Mouse (Mus musculus): ENCODE results near the gene Spn. TPM values are rescaled to one million over a fixed set of nuclear protein-coding genes. Genes with fewer than 3 reads are reported as not detected.

Gene Spn
- total and polyA plus RNA-seq, 2 experiments: 0.28 to 0.88 TPM

DNA sequence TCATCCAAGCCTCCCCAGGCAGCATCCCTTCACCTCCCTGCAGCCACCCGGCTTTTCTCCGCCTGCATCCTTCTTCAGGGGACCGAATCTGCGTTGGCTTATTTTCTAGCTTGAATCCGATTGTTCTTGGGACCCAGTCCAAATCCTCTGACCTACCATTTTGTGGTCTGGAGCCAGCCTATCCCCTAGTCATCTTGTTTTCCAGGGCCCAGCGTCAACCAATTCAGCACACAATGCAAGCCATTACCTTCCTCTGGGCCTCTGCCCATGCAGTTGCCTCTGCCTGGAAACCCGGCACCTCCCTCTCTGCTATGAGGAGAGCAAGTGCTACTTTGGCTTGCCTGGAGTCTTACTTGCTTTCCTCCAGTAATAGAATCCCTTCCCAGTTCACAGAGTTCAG, 32.1 kb downstream of the Spn start:
- H3K27me3 ChIP-seq (ENCODE audit: control insufficient read depth, insufficient read depth, low read length): no peaks in the 10 kb centered on the region
- H3K4me1 ChIP-seq (ENCODE audit: control insufficient read depth, insufficient read depth, low read length): no peaks in the 10 kb centered on the region
- TF ChIP-seq POLR2A (IDR thresholded peaks at IDR 0.05; ENCODE audit: extremely low read depth, insufficient read depth, low read length): no peak
- TF ChIP-seq CTCF (IDR thresholded peaks at IDR 0.05; ENCODE audit: low read depth, low read length): no peak
- no peak for DNase-seq (ENCODE audit: extremely low read depth, low read depth, low spot score)
- no peaks in the 10 kb centered on the region for H3K79me2 ChIP-seq (ENCODE audit: control insufficient read depth, insufficient read depth, low read length)
- no peaks in the 10 kb centered on the region for H3K36me3 ChIP-seq (ENCODE audit: control insufficient read depth, insufficient read depth, low read length)
- no peak overlapping the region for H3K4me3 ChIP-seq (ENCODE audit: insufficient read depth, low read depth, low read length)
- no peak overlapping the region for H3K9ac ChIP-seq (ENCODE audit: low read depth, low read length)
- 50% methylated on average over 7 of the region's 7 CpGs for WGBS
- H3K27ac ChIP-seq (replicated peaks; ENCODE audit: insufficient read depth, low read depth, low read length): no peak overlapping the region

DNA sequence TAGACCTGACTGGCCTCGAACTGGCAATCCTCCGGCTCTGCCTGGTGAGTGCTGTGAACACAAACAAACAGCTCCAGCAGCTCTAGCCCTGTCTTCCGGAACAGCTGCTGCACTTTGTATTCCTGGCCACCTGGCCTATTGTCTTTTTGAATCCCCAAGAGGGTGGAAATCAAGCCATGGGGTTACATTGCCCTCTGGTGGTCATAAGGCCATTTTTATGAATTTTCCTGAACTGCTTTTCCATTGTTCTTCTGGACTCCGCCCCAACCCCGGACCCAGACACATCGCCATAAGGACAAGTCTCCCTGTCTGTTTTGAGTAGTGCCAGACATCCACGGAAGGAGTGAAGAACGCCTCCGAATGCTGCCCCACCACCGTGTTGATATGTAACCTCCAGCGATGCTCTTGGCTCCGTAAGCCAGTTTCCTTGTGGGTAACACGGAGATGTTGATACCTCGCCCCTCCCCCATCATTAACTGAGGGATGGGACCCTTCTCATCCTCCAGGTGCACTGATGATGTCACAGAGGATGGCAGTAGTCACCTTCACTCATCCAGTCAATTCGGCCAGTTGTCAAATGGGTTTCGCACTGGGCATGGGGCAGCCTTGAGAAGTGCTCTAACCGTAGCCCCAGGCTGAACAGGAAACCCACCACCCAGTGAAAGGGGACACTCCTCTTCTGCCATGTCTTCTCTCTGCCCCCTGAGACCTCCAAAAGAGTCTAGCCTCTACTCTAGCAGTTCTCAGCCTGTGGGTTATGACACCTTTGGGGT, 32.9 kb downstream of the Spn start:
- H3K79me2 ChIP-seq (ENCODE audit: control insufficient read depth, insufficient read depth, low read length): no peaks in the 10 kb centered on the region
- peak; percentile 42 for TF ChIP-seq CTCF (IDR thresholded peaks at IDR 0.05; ENCODE audit: low read depth, low read length)
- TF ChIP-seq POLR2A (IDR thresholded peaks at IDR 0.05; ENCODE audit: extremely low read depth, insufficient read depth, low read length): no peak
- H3K9ac ChIP-seq (ENCODE audit: low read depth, low read length): no peak overlapping the region
- H3K4me1 ChIP-seq (ENCODE audit: control insufficient read depth, insufficient read depth, low read length): no peaks in the 10 kb centered on the region
- no peak overlapping the region for H3K4me3 ChIP-seq (ENCODE audit: insufficient read depth, low read depth, low read length)
- WGBS: 15% methylated on average over 17 of the region's 17 CpGs
- no peaks in the 10 kb centered on the region for H3K27me3 ChIP-seq (ENCODE audit: control insufficient read depth, insufficient read depth, low read length)
- no peaks in the 10 kb centered on the region for H3K36me3 ChIP-seq (ENCODE audit: control insufficient read depth, insufficient read depth, low read length)
- no peak overlapping the region for H3K27ac ChIP-seq (replicated peaks; ENCODE audit: insufficient read depth, low read depth, low read length)
- DNase-seq (ENCODE audit: extremely low read depth, low read depth, low spot score): peak; percentile 76

GRCm38 (mm10) chr7:127103960-127104359, 33.7 kb downstream of the Spn start:
- no peaks in the 10 kb centered on the region for H3K27me3 ChIP-seq (ENCODE audit: control insufficient read depth, insufficient read depth, low read length)
- H3K36me3 ChIP-seq (ENCODE audit: control insufficient read depth, insufficient read depth, low read length): no peaks in the 10 kb centered on the region
- no peaks in the 10 kb centered on the region for H3K79me2 ChIP-seq (ENCODE audit: control insufficient read depth, insufficient read depth, low read length)
- H3K4me3 ChIP-seq (ENCODE audit: insufficient read depth, low read depth, low read length): no peak overlapping the region
- H3K9ac ChIP-seq (ENCODE audit: low read depth, low read length): no peak overlapping the region
- H3K27ac ChIP-seq (replicated peaks; ENCODE audit: insufficient read depth, low read depth, low read length): no peak overlapping the region
- WGBS: 75% methylated on average over 6 of the region's 6 CpGs
- no peak for DNase-seq (ENCODE audit: extremely low read depth, low read depth, low spot score)
- TF ChIP-seq CTCF (IDR thresholded peaks at IDR 0.05; ENCODE audit: low read depth, low read length): no peak
- H3K4me1 ChIP-seq (ENCODE audit: control insufficient read depth, insufficient read depth, low read length): no peaks in the 10 kb centered on the region

- Histone ChIP-seq H3K27me3 (ENCODE audit: control insufficient read depth, insufficient read depth, low read length) (no peaks in the 10 kb centered on the region), H3K4me3 (ENCODE audit: insufficient read depth, low read depth, low read length) (no peak overlapping the region), H3K27ac (replicated peaks; ENCODE audit: insufficient read depth, low read depth, low read length) (no peak overlapping the region), H3K36me3 (ENCODE audit: control insufficient read depth, insufficient read depth, low read length) (no peaks in the 10 kb centered on the region), H3K4me1 (ENCODE audit: control insufficient read depth, insufficient read depth, low read length) (no peaks in the 10 kb centered on the region), H3K79me2 (ENCODE audit: control insufficient read depth, insufficient read depth, low read length) (no peaks in the 10 kb centered on the region), H3K9ac (ENCODE audit: low read depth, low read length) (no peak overlapping the region)
- WGBS: 85% methylated on average over 6 of the region's 6 CpGs
- no peak for DNase-seq (ENCODE audit: extremely low read depth, low read depth, low spot score)
- TF ChIP-seq POLR2A (IDR thresholded peaks at IDR 0.05; ENCODE audit: extremely low read depth, insufficient read depth, low read length) (no peak), CTCF (IDR thresholded peaks at IDR 0.05; ENCODE audit: low read depth, low read length) (no peak)
Observed at GRCm38 (mm10) chr7:127102148-127102547, 35.5 kb downstream of the Spn start.

DNA sequence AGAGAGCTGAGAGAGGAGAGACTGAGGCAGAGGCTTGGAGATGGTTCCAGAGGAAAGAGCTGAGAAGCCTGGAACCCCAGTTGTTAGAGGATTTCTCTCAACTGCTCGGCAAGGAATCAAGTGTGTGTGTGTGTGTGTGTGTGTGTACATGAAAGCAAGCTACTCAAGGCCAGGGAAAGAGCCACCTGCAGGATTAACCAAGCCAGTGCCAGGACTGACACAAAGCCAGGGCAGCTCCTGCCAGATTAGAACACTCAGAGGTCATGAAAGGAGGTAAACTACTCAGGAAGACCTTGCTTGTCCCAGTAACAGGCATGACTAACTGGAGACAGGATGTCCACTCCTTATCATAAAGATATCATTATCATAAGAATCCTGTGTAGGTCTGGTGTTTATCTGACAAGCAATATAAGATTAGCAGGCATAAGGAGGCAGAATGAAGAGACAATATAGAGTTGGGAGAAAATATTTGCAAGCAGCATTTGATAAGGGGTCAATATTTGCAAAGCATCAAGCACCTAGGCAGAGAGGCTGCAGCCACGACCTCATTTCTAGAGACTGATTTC, 36.1 kb downstream of the Spn start:
- no peaks in the 10 kb centered on the region for H3K27me3 ChIP-seq (ENCODE audit: control insufficient read depth, insufficient read depth, low read length)
- no peak overlapping the region for H3K27ac ChIP-seq (replicated peaks; ENCODE audit: insufficient read depth, low read depth, low read length)
- H3K36me3 ChIP-seq (ENCODE audit: control insufficient read depth, insufficient read depth, low read length): no peaks in the 10 kb centered on the region
- no peak overlapping the region for H3K9ac ChIP-seq (ENCODE audit: low read depth, low read length)
- TF ChIP-seq POLR2A (IDR thresholded peaks at IDR 0.05; ENCODE audit: extremely low read depth, insufficient read depth, low read length) (no peak), CTCF (IDR thresholded peaks at IDR 0.05; ENCODE audit: low read depth, low read length) (0 out of 2 replicates have a peak, but pooled peaks have one; percentile 14)
- no peaks in the 10 kb centered on the region for H3K79me2 ChIP-seq (ENCODE audit: control insufficient read depth, insufficient read depth, low read length)
- no peak for DNase-seq (ENCODE audit: extremely low read depth, low read depth, low spot score)
- H3K4me3 ChIP-seq (ENCODE audit: insufficient read depth, low read depth, low read length): no peak overlapping the region
- H3K4me1 ChIP-seq (ENCODE audit: control insufficient read depth, insufficient read depth, low read length): no peaks in the 10 kb centered on the region
- WGBS: 12% methylated on average over 2 of the region's 2 CpGs

- no peak overlapping the region for H3K9ac ChIP-seq (ENCODE audit: low read depth, low read length)
- no peak overlapping the region for H3K4me3 ChIP-seq (ENCODE audit: insufficient read depth, low read depth, low read length)
- no peaks in the 10 kb centered on the region for H3K79me2 ChIP-seq (ENCODE audit: control insufficient read depth, insufficient read depth, low read length)
- H3K36me3 ChIP-seq (ENCODE audit: control insufficient read depth, insufficient read depth, low read length): no peaks in the 10 kb centered on the region
- no peaks in the 10 kb centered on the region for H3K4me1 ChIP-seq (ENCODE audit: control insufficient read depth, insufficient read depth, low read length)
- H3K27me3 ChIP-seq (ENCODE audit: control insufficient read depth, insufficient read depth, low read length): no peaks in the 10 kb centered on the region
- DNase-seq (ENCODE audit: extremely low read depth, low read depth, low spot score): no peak
- H3K27ac ChIP-seq (replicated peaks; ENCODE audit: insufficient read depth, low read depth, low read length): no peak overlapping the region
- TF ChIP-seq POLR2A (IDR thresholded peaks at IDR 0.05; ENCODE audit: extremely low read depth, insufficient read depth, low read length): no peak
- TF ChIP-seq CTCF (IDR thresholded peaks at IDR 0.05; ENCODE audit: low read depth, low read length): no peak
- WGBS: 86% methylated on average over 4 of the region's 4 CpGs
Observed at GRCm38 (mm10) chr7:127099528-127099927, 38.1 kb downstream of the Spn start.
